Mouse (Mus musculus): ENCODE results near the gene Boll.
"Not testable (repeated sequence)": the region's sequence is repeated elsewhere in the genome, so short reads cannot be mapped to it uniquely, and the experiment has no call there.

The Boll gene

DNA sequence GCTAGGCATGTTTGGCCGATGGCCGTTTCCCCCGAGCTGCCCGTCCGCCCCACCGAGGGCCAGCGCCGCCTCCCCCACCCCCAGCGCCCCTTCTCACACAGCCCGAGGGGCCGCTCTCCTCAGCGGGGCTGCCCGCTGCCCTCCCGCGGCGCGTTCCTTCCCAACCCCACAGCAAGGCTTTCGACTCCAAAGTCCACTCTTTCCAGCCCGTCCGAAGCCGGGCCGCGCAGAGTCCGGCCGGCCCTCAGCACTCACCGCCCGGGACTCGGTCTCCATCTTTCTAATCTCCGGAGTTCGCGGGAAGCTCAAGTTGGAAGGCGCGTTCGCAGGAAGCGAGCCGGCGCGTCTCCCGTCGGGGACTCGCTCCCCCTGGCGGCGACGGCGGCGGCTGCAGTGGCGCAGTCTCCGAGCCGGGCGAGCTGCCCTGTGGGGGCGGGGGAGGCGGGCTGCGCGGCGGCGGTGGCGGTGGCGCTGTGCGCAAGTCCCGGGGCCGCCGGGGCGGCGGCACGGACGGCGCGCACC is at the start of gene Boll:
Gene Boll (minus strand): TSS at position 426 of the 522 bp plus-strand sequence.
- in situ Hi-C loops (cut with MboI, MseI) = no loop called here

DNA sequence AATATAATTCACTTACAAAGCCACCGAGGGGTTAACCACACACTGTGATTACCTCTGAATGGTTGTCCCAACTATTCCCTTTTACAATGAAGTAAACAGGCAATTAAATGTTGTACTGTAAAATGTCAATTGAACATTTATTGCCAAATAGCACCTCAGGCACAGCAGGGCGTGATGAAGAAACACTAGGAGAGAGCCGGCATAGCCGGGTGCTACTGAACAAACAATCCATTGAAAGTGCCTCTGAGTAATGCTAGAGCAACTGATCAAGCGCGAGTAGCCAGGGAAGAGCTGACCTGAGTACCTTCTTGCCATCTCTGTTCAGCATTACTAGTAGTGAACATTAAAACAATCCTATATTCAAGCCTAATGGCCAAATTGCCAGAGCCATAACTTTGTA is 49.3 kb upstream of the Boll start:
- in situ Hi-C loops (cut with MboI, MseI) = no loop called here

DNA sequence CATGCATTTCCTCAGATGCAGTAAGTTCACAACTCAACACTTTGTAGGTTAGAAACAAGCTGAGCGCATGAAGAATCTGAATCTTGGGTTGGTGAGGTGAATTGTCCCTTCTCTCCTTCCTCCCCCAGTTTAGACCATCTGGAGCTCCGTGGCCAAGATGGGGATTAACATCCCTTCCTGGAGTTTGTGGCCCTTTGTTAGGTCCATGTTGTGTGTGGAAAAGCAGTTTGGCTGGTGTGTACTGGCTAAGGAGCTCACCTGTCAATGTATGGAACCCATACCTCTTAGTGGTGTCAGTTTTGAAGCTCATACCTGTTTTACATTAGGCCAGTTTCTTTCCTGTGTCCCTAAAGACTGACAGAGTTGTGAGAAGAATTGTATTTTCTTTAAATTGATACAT is 47.8 kb upstream of the Boll start:
- in situ Hi-C loops (cut with MboI, MseI) = no loop called here

DNA sequence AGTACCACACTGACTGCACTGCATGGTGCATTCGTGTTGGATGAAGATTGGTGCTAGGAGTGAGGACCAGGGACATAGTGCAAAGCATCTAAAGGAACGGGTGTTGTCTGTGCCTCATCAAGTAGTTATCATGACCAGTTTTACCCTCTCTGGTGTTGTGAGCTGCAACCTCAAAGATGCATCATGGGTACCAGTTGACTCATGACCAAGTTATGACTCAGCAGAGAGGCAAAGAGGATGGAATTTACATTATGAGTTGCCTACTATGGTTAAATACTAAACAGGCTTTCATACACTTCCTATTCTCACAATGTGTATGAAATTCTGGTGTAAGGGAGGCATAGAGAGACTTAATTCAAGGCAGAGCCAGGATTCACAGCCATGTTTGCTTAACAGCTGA is 47.4 kb upstream of the Boll start:
- in situ Hi-C loops (cut with MboI, MseI) = no loop called here

DNA sequence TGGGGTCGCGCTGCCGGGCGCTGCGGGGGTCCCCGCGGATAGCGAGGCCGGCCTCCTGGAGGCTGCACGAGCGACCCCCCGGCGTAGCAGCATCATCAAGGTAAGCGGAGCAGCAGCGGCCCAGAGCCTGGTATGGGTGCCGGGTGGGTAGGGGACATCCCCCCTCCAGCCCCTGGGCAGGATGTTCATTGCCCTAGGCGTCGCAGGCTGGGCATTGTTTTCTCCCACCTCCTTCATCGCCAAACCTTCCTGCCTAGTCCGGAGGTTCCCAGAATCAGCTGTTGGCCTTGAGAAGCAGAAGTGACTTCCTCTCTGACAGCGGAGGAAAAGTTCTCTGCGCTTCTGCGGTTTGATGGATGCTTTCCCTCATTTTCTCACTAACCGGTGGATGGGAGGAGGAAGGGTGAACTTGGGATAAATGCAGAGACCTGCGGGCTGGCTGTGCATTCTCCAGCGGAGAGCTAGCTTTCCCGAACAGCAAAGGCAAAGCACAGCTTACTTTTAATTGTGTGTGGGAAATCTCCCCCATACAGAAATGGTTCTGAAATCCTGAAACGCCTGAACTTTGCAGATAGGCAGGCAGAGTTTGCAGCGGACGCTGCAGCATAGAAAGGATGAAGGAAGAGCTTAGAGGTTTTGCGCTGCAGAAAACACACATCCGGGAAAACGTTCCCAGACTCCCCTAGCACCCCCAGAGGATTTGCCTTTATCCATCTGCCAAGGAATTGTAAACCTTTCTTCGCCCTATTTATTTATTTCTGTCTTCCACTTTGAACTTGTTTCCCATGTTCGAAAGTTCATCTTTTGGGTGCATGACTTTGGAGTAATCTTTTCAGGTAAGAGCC is 43.5 kb upstream of the Boll start:
- in situ Hi-C loops (cut with MboI, MseI) = loop anchor here (10.0 kb wide), 1 partner anchor 468 kb away; no protein-coding TSS in a partner anchor

DNA sequence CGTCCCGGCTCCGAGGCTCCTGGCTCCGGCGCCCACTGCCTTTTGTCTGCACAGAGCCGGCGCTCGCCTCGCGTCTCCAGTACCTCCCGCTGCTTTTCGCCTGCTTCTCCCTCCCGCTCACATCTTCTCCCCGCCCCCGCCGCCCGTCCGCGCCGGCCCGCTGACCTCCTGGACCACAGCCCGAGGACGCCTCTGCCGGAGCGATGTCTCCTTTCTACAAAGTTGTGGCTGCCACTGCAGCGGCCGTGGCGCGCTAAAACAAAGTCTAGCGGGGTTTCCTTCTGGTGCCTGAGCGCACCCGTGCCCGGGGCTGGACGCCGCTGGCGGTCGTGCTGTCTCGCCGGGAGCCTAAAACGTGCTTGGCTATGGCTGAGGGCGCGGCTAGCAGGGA is 42.7 kb upstream of the Boll start:
- in situ Hi-C loops (cut with MboI, MseI) = loop anchor here (10.0 kb wide), 1 partner anchor 469 kb away; no protein-coding TSS in a partner anchor

DNA sequence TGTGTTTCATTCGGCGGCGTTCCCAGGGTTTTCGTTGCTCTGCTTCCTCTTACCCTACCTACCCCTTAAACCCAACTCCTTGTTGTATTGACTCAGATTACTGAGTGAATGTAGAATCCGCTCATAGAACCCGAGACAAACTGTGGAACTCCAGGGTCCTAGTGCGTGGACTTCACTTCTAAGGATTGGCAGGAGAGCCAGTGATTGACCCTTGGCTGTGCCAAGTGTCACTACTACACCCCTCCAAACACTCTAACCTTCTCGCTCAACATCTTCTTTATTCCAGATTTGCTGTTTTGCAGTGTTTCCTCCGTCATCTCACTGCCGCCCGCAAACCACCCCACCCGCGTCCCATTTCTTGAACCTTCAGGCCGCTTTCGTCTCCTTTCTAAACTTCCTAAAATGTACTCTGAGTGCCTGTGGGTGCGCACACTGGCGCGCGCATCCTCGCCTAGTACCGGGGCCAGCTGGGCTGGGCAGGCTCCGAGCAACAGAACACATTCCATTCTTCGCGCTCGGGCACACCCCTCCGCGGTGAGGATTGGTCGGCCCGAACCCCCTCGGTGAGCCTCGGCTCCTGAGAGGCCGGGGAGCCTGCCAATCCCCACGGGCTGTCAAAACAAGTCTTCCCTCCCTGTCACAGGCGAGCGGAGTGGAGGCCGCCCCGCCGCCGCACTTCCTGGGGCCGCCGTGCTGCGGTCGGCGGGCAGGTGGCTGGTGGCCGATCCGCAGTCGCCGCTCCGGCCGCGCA is 42.2 kb upstream of the Boll start, which contains the start of gene Plcl1:
Gene Plcl1 (plus strand): TSS at position 650 of the 751 bp plus-strand sequence.
- in situ Hi-C loops (cut with MboI, MseI) = loop anchor here (10.0 kb wide), 1 partner anchor 469 kb away; no protein-coding TSS in a partner anchor

DNA sequence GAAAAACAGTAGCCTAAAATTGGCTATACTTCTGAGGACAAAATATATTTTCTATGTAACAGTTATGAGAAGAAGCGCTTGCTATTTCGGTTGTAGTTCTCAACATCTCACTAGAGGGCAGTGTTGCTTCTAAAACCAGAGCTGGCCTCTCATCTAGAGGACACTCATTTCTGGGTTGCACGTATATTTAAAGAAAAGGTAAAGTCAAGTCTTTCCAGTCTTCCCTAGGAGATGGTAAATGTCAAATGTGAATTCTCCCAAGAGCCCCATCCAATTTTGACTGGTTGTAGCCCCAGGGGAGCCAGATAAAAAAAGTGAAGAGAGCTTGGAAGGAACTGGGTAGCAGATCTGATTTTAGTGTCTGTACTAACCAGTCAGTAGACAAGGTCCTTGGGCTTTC is 41.2 kb upstream of the Boll start:
- in situ Hi-C loops (cut with MboI, MseI) = loop anchor here (5.0 to 10.0 kb wide), 2 partner anchors 328 to 470 kb away; no protein-coding TSS in a partner anchor

DNA sequence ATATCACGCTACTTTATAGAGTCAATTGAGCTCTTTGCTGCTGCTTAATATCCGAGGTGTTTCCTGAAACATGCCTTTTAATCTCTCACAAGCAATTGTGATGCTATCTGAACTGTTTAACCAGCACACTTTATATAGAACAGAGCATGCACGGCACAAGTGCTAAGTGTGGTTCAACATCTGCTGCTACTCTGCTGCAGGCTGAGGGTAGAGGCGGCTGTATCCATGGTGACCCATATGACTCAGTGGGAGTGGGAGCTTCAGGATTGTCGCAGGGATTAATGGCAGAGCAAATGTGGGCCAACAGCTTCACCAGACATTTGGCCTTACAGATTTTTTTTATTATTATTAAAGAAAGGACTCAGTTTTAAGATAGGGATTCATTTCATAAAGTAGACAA is 36.6 kb upstream of the Boll start:
- in situ Hi-C loops (cut with MboI, MseI) = loop anchor here (5.0 to 10.0 kb wide), 2 partner anchors 332 to 475 kb away; no protein-coding TSS in a partner anchor

DNA sequence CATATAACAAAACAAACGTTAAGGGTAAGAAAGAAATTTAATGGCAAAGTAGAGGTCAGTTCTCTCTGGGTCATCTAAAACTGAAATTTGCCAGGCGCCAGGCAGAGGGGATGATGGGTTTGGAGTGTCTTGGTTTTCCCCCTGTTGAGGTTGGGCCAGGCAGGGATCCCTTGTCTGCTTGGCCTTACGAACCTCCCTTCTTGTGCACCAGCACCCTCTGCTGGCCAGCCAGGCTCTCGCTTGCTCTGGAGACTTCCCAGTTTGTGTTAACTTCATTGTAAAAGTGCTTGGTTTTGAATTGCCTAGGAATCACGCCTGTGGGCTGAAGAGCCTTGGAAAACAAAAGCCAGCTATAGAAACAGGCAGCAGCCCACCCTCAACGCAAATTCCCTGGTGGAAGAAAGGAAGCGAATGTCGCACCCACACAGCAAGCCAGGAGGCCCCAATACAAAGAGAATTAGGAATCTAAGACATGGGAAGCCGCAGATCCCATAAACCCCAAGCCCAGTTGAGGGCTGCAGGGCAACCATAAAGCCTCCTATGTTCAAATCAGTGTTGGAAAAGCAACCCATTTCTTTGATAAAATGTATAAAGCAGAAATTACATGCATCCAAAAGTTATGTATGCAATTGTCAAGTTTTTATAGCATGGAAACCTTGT is 20.0 kb upstream of the Boll start:
- in situ Hi-C loops (cut with MboI, MseI) = loop anchor here (5.0 kb wide), 1 partner anchor 146 kb away; the partner anchor contains the start of gene Mars2

DNA sequence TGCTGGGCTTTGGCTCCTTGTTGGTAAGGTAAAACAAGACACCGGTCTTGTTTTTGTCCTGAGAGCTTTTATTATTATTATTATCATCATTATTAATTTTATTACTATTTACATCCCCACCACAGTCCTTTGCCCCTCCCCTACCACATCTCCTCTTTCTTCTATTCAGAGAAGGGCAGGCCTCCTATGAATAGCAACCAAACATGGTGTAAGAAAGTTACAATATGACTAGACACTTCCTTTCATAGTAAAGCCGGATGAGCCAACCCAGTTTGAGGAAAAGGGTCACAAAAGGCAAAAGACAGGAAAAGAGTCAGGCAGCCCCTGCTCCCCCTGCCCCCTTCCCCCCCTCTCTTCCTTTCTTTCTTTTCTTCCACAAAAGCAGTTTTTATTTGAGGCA is 17.3 kb upstream of the Boll start:
- in situ Hi-C loops (cut with MboI, MseI) = loop anchor here (5.0 kb wide), 1 partner anchor 143 kb away; the partner anchor contains the start of gene Mars2

DNA sequence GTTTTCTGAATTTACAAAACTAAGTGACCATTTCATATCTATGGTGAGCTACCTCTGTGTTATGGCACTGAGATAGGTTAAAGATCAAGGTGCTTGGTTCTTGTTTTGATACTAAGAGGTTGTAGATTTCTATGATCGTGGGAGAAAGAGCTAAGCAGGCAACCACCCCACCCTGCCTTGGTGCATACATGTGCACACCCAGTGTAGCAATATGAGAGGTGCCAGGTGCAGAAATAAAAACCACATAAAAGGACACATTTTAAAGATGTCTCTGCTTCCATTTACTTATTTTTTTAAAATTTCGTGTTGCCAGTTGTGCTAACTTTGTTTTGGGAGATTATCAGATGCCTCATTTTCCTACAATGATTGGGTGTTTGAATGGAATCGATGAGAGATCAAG is 9.4 kb upstream of the Boll start:
- in situ Hi-C loops (cut with MboI, MseI) = no loop called here

DNA sequence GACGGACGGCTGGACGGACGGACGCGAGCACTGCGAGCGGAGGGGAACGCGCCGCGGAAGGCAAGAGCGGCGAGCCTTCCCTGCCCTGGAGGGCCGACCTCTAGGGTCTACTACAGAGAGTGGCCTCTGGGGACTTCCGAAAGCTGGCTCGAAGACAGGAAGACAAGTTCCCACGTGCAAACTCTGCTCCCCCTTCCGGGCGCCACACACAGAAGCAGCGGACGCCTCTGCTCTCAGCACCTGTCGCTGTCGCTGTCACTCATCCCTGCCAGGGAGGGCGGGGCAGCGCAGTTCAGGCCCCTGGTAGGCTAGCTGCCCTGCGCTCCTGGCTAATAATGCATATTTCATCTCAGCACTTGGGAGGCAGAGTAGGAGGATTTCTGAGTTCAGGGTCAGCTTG is 317 bp upstream of the Boll start:
- in situ Hi-C loops (cut with MboI, MseI) = no loop called here

DNA sequence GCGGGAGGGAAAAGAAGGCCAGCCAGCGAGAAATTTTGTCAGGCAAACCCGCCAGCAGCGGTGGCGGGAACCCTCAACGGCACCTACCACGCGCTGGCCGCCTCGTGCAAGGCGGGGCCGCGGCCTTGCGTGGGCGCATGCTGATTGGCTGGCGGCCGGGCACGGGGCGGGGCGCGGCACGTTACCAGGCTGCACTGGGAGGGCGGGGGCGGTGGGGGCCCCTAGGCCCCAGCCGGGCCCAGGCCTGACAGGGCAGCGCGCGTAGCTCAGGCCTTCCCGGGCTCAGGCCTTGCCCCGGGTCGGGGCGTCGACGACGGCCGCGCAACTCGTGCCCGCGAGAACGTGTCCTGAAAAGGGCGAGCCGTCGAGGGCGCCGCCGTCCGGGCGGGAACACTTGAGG is 635 bp downstream of the Boll start:
- in situ Hi-C loops (cut with MboI, MseI) = no loop called here

DNA sequence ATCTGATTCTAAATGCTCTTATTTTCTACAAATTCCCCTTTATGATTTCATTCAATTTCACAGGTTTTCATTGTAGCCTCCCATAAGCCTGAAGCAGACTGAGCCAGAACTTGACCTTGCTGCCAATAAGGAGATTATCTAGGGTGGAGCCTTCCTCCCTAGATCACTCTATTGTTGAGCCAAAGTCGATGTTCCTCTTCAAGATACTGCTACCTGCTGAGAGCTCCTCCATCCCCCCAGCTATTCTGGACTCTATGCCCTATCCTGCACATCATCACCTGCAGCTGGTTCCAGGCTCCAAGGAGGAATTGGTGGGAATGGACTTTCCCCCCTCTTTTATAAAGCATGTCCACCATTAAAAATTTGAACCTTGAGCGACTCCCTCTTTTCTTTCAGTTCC is 11.4 kb downstream of the Boll start:
- in situ Hi-C loops (cut with MboI, MseI) = not testable (repeated sequence)

DNA sequence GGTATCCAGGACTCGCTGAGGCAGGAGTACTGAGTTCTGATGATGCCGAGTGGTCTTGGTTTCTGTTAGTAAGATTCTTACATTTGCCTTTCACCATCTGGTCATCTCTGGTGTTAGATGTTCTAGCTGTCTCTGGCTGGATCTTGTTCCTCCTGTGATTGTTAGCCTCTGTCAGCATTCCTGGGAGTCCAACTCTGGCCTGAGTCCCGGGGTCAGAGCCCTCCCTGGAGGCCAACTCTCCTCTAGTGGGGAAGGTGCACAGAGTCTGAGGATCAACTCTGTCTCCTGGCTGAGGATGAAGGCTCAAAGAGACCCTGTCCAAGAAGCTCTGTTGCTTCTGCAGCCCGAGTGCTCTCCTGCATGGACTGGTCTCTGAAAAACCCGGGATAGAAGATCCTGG is 37.8 kb downstream of the Boll start:
- in situ Hi-C loops (cut with MboI, MseI) = not testable (repeated sequence)

DNA sequence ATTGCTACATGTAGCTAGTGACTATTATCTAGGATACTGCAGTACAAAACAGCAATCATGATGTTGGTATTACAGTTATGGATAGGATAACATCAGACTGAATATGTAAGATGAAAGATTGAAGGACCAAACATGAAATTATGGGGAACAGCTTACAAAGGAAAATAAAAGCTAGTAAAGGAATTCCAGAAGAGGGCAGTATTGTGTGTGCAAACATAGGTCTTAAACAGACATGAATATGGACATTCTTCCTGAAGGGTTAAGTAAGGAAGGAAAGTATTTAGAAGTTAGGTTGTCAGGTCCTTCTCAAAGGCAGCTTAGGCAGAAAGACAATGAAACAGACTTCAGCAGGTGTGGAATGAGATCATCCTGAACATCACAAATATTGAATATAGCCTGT is 62.2 kb downstream of the Boll start:
- in situ Hi-C loops (cut with MboI, MseI) = no loop called here

DNA sequence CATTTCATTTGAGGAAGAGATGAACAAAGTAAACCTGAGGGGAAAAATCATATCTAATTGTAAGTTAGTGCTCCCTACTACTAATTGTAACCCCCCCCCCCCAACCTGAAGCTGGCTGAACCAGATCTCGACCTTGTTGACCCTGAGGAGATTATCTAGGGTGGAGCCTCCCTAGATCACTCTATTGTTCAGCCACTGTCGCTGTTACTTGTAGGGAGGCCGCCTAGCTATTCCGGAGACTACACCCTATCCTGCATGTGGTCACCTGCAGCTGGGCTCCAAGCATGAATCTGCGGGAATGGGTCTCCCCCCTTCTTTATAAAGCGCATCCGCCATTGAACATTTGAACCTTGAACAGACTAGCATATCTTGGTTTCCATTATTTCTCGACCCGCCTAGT is 84.2 kb downstream of the Boll start:
- in situ Hi-C loops (cut with MboI, MseI) = no loop called here

DNA sequence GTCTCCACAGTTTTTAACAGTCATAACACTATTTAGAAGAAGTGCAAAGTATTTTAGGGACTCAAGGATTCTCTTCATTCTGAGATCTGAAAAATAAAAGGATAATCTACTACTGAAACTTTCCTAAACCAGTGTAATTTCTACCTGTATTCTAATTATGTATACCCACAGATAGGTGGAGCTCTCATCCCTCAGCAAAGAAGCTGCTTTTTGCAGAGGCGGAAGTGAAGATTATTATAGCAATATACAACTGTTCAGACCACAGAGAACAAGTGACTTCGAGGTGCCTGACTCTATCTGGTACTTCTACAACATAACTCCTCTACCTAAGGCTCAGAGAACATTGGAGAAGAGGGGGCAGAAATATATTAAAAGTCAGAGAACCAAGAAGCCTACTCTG is 97.8 kb downstream of the Boll start:
- in situ Hi-C loops (cut with MboI, MseI) = no loop called here

DNA sequence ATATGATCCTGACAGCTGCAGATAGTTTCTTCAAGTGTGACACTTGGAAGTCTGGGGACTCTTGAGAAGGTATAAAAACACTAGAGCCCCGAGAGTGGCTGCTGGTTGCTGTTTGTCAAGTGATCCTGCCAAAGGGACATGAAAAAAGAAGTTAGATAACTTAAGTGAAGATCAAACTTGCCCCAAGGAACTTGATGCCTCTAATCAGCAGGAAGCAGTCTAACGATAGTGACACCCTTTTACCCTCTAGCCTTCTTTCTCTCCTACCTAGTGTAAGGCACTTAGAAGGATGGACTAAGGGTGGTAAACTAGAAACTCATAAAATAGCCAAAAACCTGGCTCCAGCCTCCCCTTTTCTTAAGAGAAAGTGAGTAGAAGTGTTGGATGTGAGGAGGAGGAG is 98.9 kb downstream of the Boll start:
- in situ Hi-C loops (cut with MboI, MseI) = no loop called here

DNA sequence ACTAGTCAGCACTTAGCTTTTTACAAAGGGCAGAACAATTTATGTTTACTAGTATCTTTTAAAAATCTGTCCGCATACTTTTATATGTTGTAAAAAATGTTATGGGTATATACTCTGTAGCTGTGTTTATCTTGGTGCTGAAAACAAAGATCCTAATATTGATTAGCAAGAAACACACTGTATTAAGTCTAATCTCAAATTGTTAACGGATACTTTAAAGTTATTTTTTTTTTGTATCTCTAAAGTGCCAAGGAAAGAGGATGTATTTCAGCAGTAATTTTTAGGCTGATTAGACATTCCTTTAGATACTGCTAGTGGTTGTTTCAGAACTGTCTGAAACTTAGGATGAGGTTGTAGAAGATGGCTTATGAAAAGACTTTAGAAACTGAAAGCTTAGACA is 116.9 kb downstream of the Boll start:
- in situ Hi-C loops (cut with MboI, MseI) = no loop called here

DNA sequence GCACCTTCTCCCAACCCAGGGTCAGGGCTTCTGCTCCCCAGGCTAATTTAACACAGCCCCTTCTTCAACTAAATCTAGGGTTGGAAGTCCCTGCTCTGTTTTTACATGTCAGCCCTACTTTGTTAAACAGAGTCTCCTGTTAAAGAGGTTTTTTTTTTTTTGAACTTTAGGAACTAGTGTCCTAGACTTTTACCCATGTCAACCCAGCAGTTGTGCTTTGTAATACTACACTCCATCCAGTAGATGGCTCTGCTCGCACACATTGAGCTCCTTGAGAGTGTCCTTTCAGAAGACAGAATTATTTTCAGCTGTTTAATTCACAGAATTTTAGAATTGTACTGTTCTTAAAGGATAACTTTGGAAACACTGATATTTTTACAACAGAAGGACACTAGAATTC is 124.0 kb downstream of the Boll start:
- in situ Hi-C loops (cut with MboI, MseI) = loop anchor here (5.0 kb wide), 1 partner anchor 143 kb away; no protein-coding TSS in a partner anchor
